Mouse (Mus musculus): ENCODE results near the gene Limk2. TPM values are rescaled to one million over a fixed set of nuclear protein-coding genes. Genes with fewer than 3 reads are reported as not detected.

The Limk2 gene
- polyA plus RNA-seq, 1 experiment from 2014 or later = 60.1 TPM

GRCm38 (mm10) chr11:3328806-3329775, 79.9 kb downstream of the Limk2 start:
- WGBS = 68% methylated on average over 11 of the region's 11 CpGs
- Histone ChIP-seq H3K4me1 (replicated peaks) (peaks cover 7% of the 10 kb centered on the region), H3K9ac (no peak overlapping the region)

GRCm38 (mm10) chr11:3328271-3328670, 80.7 kb downstream of the Limk2 start:
- no peaks in the 10 kb centered on the region for H3K9me3 ChIP-seq
- no peak for ATAC-seq
- 74% methylated on average over 5 of the region's 5 CpGs for WGBS

More at GRCm38 (mm10) chr11:3328806-3329775, 79.9 kb downstream of the Limk2 start:
- H3K36me3 ChIP-seq = no peaks in the 10 kb centered on the region
- no peak overlapping the region for H3K4me2 ChIP-seq (replicated peaks)
- no peak overlapping the region for H3K4me3 ChIP-seq (replicated peaks)
- ATAC-seq = no peak
- no peak overlapping the region for H3K27ac ChIP-seq
- no peaks in the 10 kb centered on the region for H3K9me3 ChIP-seq
- H3K27me3 ChIP-seq (replicated peaks) = no peaks in the 10 kb centered on the region

DNA sequence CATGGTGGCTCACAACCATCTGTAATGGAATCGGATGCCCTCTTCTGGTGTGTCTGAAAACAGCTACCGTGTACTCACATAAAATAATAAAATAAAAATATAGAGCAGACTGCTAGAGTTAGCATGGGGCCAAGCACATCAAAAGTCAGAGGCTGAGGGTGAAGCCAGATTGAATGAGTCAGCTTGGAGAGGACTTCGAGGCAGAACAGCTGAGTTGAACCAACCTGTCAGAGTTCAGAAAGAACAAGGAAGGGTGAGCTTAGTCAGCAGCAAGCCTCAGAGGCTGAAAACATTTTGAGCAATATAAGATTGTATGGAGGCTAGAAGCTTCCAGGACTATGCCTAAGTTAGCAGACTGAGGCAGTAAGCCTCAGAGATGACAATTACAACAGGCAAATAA, 90.7 kb downstream of the Limk2 start:
- no peak overlapping the region for H3K9ac ChIP-seq
- H3K27ac ChIP-seq = no peak overlapping the region
- no peaks in the 10 kb centered on the region for H3K4me1 ChIP-seq (replicated peaks)
- no peak overlapping the region for H3K4me2 ChIP-seq (replicated peaks)
- H3K36me3 ChIP-seq = no peaks in the 10 kb centered on the region
- 88% methylated on average over 3 of the region's 3 CpGs for WGBS
- no peaks in the 10 kb centered on the region for H3K27me3 ChIP-seq (replicated peaks)
- no peak overlapping the region for H3K4me3 ChIP-seq (replicated peaks)
- no peaks in the 10 kb centered on the region for H3K9me3 ChIP-seq
- ATAC-seq = no peak

More at GRCm38 (mm10) chr11:3328271-3328670, 80.7 kb downstream of the Limk2 start:
- Histone ChIP-seq H3K36me3 (no peaks in the 10 kb centered on the region), H3K4me1 (replicated peaks) (peaks cover 7% of the 10 kb centered on the region), H3K9ac (no peak overlapping the region), H3K27me3 (replicated peaks) (no peaks in the 10 kb centered on the region), H3K4me2 (replicated peaks) (no peak overlapping the region), H3K4me3 (replicated peaks) (no peak overlapping the region), H3K27ac (no peak overlapping the region)

DNA sequence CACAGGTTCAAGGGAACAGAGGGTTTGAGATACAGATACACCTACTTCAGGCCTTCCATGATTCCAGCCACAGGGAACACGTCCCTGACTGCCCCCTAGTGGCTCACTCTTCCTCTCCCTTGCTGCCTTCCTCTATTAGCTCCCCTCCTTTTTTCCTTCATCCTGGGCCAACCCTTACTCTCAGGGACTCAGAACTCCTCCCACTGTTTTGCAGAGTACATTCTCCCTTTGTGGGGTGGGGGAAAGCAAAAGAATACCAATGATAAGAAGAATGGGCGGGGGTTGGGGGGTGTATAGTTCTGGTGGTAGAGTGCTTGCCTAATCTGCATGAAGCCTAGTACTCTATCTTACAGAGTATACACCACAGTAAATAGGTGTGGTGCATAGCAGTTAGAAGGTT, 94.8 kb downstream of the Limk2 start:
- Histone ChIP-seq H3K4me2 (replicated peaks) (no peak overlapping the region), H3K36me3 (peaks cover 8% of the 10 kb centered on the region; the same call in 1 of the 2 replicates), H3K27me3 (replicated peaks) (no peaks in the 10 kb centered on the region), H3K9ac (no peak overlapping the region), H3K27ac (no peak overlapping the region), H3K4me3 (replicated peaks) (no peak overlapping the region), H3K4me1 (replicated peaks) (0 out of 2 replicates have a peak, but pooled peaks cover 5% of the 10 kb centered on the region), H3K9me3 (no peaks in the 10 kb centered on the region)
- peak; percentile 68 for ATAC-seq
- 29% methylated on average over 2 of the region's 2 CpGs for WGBS

DNA sequence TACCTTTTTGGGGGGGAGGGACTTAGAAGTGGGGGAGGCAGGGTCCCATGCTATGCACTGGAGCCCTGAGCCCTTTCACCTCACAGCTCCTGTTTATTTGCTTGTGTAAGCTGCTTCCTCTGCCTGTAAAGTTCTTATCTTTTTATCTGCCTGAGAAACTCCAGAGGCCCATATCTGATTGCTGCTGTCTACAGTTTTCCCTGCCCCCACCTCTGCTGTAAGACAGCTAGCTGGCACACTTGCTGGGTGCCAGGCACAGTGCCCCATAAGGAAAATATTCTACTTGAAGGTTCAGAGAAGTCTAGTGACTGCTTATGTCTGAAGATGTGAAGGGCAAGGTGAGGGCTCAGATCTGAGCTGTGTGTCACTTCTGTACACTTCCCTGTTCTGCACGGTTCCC, 95.7 kb downstream of the Limk2 start:
- Histone ChIP-seq H3K27ac (no peak overlapping the region), H3K9me3 (no peaks in the 10 kb centered on the region), H3K36me3 (peaks cover 15% of the 10 kb centered on the region), H3K4me1 (replicated peaks) (0 out of 2 replicates have a peak, but pooled peaks cover 5% of the 10 kb centered on the region), H3K9ac (no peak overlapping the region), H3K4me2 (replicated peaks) (no peak overlapping the region), H3K4me3 (replicated peaks) (no peak overlapping the region), H3K27me3 (replicated peaks) (no peaks in the 10 kb centered on the region)
- no peak for ATAC-seq
- WGBS = 65% methylated on average over 1 of the region's 1 CpGs

GRCm38 (mm10) chr11:3311586-3312347, 97.2 kb downstream of the Limk2 start:
- H3K4me1 ChIP-seq (replicated peaks) = 0 out of 2 replicates have a peak, but pooled peaks cover 5% of the 10 kb centered on the region
- H3K36me3 ChIP-seq = peaks cover 30% of the 10 kb centered on the region
- H3K9ac ChIP-seq = no peak overlapping the region
- no peak overlapping the region for H3K4me3 ChIP-seq (replicated peaks)
- no peak for ATAC-seq
- no peaks in the 10 kb centered on the region for H3K27me3 ChIP-seq (replicated peaks)
- no peak overlapping the region for H3K4me2 ChIP-seq (replicated peaks)
- H3K9me3 ChIP-seq = no peaks in the 10 kb centered on the region
- H3K27ac ChIP-seq = no peak overlapping the region
- WGBS = 84% methylated on average over 10 of the region's 10 CpGs

- no peak for ATAC-seq
- H3K4me3 ChIP-seq (replicated peaks) = no peak overlapping the region
- H3K4me1 ChIP-seq (replicated peaks) = 0 out of 2 replicates have a peak, but pooled peaks cover 5% of the 10 kb centered on the region
- H3K27ac ChIP-seq = no peak overlapping the region
- H3K36me3 ChIP-seq = peaks cover 36% of the 10 kb centered on the region
- no peaks in the 10 kb centered on the region for H3K9me3 ChIP-seq
- no peak overlapping the region for H3K4me2 ChIP-seq (replicated peaks)
- WGBS = 86% methylated on average over 10 of the region's 10 CpGs
- no peaks in the 10 kb centered on the region for H3K27me3 ChIP-seq (replicated peaks)
- H3K9ac ChIP-seq = no peak overlapping the region
Observed at GRCm38 (mm10) chr11:3310789-3311585, 98.0 kb downstream of the Limk2 start.

DNA sequence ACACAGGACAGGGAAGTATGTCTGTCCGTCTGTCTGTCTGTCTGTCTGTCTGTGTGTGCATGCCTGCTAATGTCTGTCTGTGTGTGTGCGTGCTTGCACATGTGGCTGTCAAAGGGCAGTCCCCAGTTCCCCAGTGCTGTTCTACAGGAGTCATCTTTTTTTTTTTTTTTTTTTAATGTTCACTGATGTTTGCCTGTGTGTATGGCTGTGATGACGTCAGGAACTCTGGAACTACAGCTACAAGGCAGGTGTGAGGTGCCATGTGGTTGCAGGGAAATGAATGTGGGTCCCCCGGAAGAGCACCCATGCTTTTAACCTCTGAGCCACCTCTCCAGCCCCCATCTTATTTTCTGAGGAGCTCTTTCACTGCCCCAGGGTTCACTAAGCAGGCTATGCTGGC, 99.1 kb downstream of the Limk2 start:
- WGBS = 91% methylated on average over 4 of the region's 4 CpGs
- H3K9ac ChIP-seq = no peak overlapping the region
- H3K4me2 ChIP-seq (replicated peaks) = no peak overlapping the region
- peaks cover 45% of the 10 kb centered on the region for H3K36me3 ChIP-seq
- ATAC-seq = no peak
- H3K4me3 ChIP-seq (replicated peaks) = no peak overlapping the region
- H3K4me1 ChIP-seq (replicated peaks) = 0 out of 2 replicates have a peak, but pooled peaks cover 5% of the 10 kb centered on the region
- H3K9me3 ChIP-seq = no peaks in the 10 kb centered on the region
- no peaks in the 10 kb centered on the region for H3K27me3 ChIP-seq (replicated peaks)
- no peak overlapping the region for H3K27ac ChIP-seq

GRCm38 (mm10) chr11:3307875-3308274, 101.1 kb downstream of the Limk2 start:
- Histone ChIP-seq H3K9ac (no peak overlapping the region), H3K27ac (no peak overlapping the region), H3K4me2 (replicated peaks) (no peak overlapping the region), H3K9me3 (no peaks in the 10 kb centered on the region), H3K27me3 (replicated peaks) (no peaks in the 10 kb centered on the region), H3K4me3 (replicated peaks) (no peak overlapping the region), H3K4me1 (replicated peaks) (0 out of 2 replicates have a peak, but pooled peaks cover 2% of the 10 kb centered on the region), H3K36me3 (peaks cover 59% of the 10 kb centered on the region)
- WGBS = 86% methylated on average over 3 of the region's 3 CpGs
- no peak for ATAC-seq

DNA sequence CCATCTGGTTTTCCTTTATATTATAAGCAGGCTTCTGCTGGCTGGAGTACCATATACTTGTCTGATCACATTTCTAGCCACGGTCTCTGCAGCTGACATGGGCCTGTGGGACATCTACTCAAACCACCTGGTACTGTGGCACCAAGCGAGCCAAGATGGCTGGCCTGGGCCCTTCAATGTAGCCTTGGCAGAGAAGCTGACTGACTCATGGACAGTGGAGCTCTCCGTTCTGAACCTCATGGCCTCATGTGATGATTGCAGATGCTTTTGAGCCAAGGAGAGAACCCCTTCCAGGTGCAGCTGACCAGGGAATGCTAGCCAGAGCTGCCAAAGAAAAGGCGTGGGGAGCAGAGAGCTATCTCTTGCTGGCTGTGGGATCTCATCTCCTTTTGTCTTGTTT, 103.2 kb downstream of the Limk2 start:
- Histone ChIP-seq H3K4me3 (replicated peaks) (no peak overlapping the region), H3K27me3 (replicated peaks) (no peaks in the 10 kb centered on the region), H3K4me1 (replicated peaks) (no peaks in the 10 kb centered on the region), H3K27ac (no peak overlapping the region), H3K9me3 (no peaks in the 10 kb centered on the region), H3K4me2 (replicated peaks) (no peak overlapping the region), H3K9ac (no peak overlapping the region), H3K36me3 (peaks cover 75% of the 10 kb centered on the region)
- 92% methylated on average over 4 of the region's 4 CpGs for whole genome bisulfite sequencing
- no peak for ATAC-seq

DNA sequence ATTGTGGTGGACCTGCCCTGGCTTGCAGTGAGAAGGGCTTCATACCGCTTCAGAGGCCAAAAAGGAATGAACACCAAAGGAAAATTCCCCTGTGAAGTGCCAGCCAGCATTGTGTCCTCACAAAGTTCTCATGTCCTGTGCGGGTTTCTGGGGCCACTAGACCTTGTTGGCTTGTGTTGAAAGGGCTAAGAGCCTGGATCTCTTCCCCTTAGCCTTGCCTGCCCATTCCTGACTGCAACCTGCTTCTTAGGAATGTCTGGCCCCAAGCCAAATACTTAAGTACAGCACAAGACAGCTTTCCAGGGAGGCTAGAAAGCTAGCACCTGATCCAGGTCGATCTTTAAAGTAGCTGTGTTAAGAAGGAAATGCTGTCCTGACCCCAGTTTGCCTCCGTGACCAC, 106.2 kb downstream of the Limk2 start:
- Histone ChIP-seq H3K36me3 (peaks cover 78% of the 10 kb centered on the region), H3K4me1 (replicated peaks) (no peaks in the 10 kb centered on the region), H3K27me3 (replicated peaks) (no peaks in the 10 kb centered on the region), H3K4me2 (replicated peaks) (no peak overlapping the region), H3K27ac (no peak overlapping the region), H3K9ac (no peak overlapping the region), H3K9me3 (no peaks in the 10 kb centered on the region), H3K4me3 (replicated peaks) (no peak overlapping the region)
- no peak for ATAC-seq
- WGBS = 71% methylated on average over 4 of the region's 4 CpGs

DNA sequence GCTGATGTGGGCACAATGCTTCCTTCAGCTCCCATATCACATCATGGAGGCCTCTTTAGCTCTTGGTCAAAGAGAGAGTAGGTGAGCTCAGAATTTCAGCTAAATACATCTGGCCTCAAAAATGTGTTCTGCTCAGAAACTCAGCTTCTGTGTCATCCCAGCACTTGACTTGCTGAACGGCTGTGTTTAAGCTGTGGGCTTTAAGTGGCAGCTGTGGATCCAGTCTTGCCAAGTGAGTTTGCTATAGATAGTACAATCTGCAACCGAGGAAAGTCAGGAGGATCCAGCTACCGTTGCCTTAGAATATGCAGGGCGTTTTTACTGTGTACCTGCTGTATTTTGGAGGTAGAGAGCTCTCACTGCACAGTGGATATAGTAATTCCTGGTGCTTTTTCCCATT, 106.6 kb downstream of the Limk2 start:
- H3K4me1 ChIP-seq (replicated peaks) = no peaks in the 10 kb centered on the region
- no peak overlapping the region for H3K4me3 ChIP-seq (replicated peaks)
- 91% methylated on average over 4 of the region's 4 CpGs for WGBS
- no peak overlapping the region for H3K27ac ChIP-seq
- H3K36me3 ChIP-seq = peaks cover 78% of the 10 kb centered on the region
- no peaks in the 10 kb centered on the region for H3K9me3 ChIP-seq
- ATAC-seq = no peak
- H3K4me2 ChIP-seq (replicated peaks) = no peak overlapping the region
- H3K27me3 ChIP-seq (replicated peaks) = no peaks in the 10 kb centered on the region
- no peak overlapping the region for H3K9ac ChIP-seq
